ENCODE assay signal across 14 mouse cellular contexts in genomic region chr6:136046091-136046490, GRCm38 (mm10).
"Had no signal": no experiment of that assay in that cellular context is flagged by ENCODE, and none has a peak within 500 bp of the region (broad histone marks: within the 10 kb centered on the region; RNA-seq: fewer than 3 reads in every experiment).

No protein-coding gene starts in this region.

- DNase-seq: kidney, postnatal 10 days; kidney, postnatal 4 days; lung, adult 2 months; lung, postnatal 36 days; retina, postnatal 1 day; right cerebral cortex, postnatal 4 days; thymus, postnatal 36 days had no signal

- H3K27me3 ChIP-seq: liver, embryonic 15.5 days; midbrain, embryonic 13.5 days; neural tube, embryonic 12.5 days had no signal

- H3K4me1 ChIP-seq: limb, embryonic 10.5 days; liver, embryonic 15.5 days; midbrain, embryonic 13.5 days; neural tube, embryonic 12.5 days had no signal

- H3K9ac ChIP-seq: liver, embryonic 15.5 days; midbrain, embryonic 13.5 days; neural tube, embryonic 12.5 days had no signal

- H3K4me3 ChIP-seq: left cerebral cortex, adult 2 months; limb, embryonic 10.5 days; liver, embryonic 15.5 days; midbrain, embryonic 13.5 days; neural tube, embryonic 12.5 days had no signal

- H3K9me3 ChIP-seq: limb, embryonic 10.5 days; liver, embryonic 15.5 days; midbrain, embryonic 13.5 days; neural tube, embryonic 12.5 days had no signal

- H3K27ac ChIP-seq: left cerebral cortex, adult 2 months; limb, embryonic 10.5 days; liver, embryonic 15.5 days; midbrain, embryonic 13.5 days; neural tube, embryonic 12.5 days had no signal

- H3K4me2 ChIP-seq: liver, embryonic 11.5 days; liver, embryonic 15.5 days; midbrain, embryonic 13.5 days; neural tube, embryonic 12.5 days had no signal

- H3K36me3 ChIP-seq: limb, embryonic 10.5 days; liver, embryonic 15.5 days; neural tube, embryonic 12.5 days had no signal

- ATAC-seq: lung, postnatal 0 days; midbrain, embryonic 13.5 days had no signal
